Mouse (Mus musculus) heart, embryonic 12.5 days (tissue): ENCODE measurements around the gene Slc35b4. TPM values are rescaled to one million over a fixed set of nuclear protein-coding genes. Genes with fewer than 3 reads are reported as not detected.

Experiments used
- ATAC-seq: fragments of 200-750 bp; cut with Nextera tagmentation; 2 replicates; pipeline ENCODE4 v1.8.0; 2017; ENCODE audit warnings: moderate TSS enrichment, moderate library complexity; ENCODE audit not compliant: insufficient number of reproducible peaks, low FRiP score
- H3K27ac ChIP-seq: fragments of 300-500 bp; sonication (generic); 2 replicates; pipeline ENCODE4 v1.5.1; 2016; ENCODE audit warnings: mild to moderate bottlenecking, moderate library complexity; ENCODE audit not compliant: poor library complexity, severe bottlenecking
- H3K27me3 ChIP-seq: fragments of 300-500 bp; sonication (generic); replicated peaks from 2 replicates; pipeline ENCODE4 v1.6.1; 2016; ENCODE audit warnings: mild to moderate bottlenecking, moderate library complexity
- H3K36me3 ChIP-seq: fragments of 300-500 bp; sonication (generic); 2 replicates; pipeline ENCODE4 v1.6.1; 2016; ENCODE audit warnings: mild to moderate bottlenecking, moderate library complexity
- H3K4me1 ChIP-seq: fragments of 300-500 bp; sonication (generic); replicated peaks from 2 replicates; pipeline ENCODE4 v1.6.1; 2016; ENCODE audit warnings: mild to moderate bottlenecking
- H3K4me2 ChIP-seq: fragments of 300-500 bp; sonication (generic); 2 replicates; pipeline ENCODE4 v1.6.1; 2016; ENCODE audit warnings: mild to moderate bottlenecking, moderate library complexity
- H3K4me3 ChIP-seq: fragments of 300-500 bp; sonication (generic); 2 replicates; pipeline ENCODE4 v1.5.1; 2016; ENCODE audit warnings: mild to moderate bottlenecking
- H3K9ac ChIP-seq: fragments of 300-500 bp; sonication (generic); 2 replicates; pipeline ENCODE4 v1.6.1; 2016; ENCODE audit warnings: mild to moderate bottlenecking, moderate library complexity
- H3K9me3 ChIP-seq: fragments of 300-500 bp; sonication (generic); replicated peaks from 2 replicates; pipeline ENCODE4 v1.6.1; 2016; ENCODE audit warnings: mild to moderate bottlenecking, moderate library complexity
- WGBS: fragments of 180-500 bp; shearing (Covaris S2); methylation state at CpG from one replicate; pipeline ENCODE4 v1.1.7; 2016; 5-methylcytosine and 5-hydroxymethylcytosine counted together
- polyA plus RNA-seq: library from polyadenylated mRNA; unstranded; fragments of >200 nt; fragmentation: Nextera tagmentation; extraction: Ambion mirVana; gene quantifications from 2 replicates; pipeline ENCODE4 v1.2.1, GENCODE M21; 2016

Gene Slc35b4
- polyA plus RNA-seq, 1 experiment from 2014 or later, result 42.8 TPM

DNA sequence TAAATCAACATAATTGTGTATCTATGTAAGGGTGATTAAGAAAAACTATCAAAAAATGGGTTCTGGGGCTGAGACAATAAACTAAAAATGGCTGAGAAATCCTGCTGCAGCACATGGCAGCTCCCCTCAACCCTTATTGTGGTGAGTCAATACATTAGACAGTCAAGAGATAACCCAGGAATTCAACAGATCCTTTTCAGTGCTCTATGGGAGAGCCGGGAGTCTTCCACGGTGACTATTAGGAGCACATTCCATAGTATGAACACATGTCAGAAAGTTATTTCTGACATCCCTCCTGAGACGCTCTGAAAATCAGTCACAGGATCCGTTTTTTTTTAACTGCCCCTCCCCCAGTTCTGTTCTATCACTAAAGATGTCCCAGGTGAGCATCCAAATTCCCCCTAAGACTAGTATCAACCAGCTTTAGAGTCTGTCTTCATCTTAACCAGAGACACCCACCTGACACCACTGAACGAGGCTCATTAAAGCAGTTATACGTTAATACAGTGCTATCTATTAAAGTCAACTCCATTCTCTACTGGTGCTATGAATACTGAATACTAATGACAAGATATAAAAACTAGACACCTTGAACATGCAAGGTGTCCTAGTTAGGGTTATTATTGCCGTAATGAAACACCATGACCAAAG lies 5.9 kb downstream of the Slc35b4 start:
- H3K27ac ChIP-seq, result peak overlapping the region; percentile 59
- ATAC-seq, result no peak
- no peak overlapping the region for H3K4me3 ChIP-seq
- peaks cover 34% of the 10 kb centered on the region for H3K4me1 ChIP-seq
- H3K4me2 ChIP-seq, result no peak overlapping the region
- H3K36me3 ChIP-seq, result peaks cover 32% of the 10 kb centered on the region
- no peaks in the 10 kb centered on the region for H3K9me3 ChIP-seq
- WGBS, result 43% methylated on average over 7 of the region's 7 CpGs
- no peak overlapping the region for H3K9ac ChIP-seq
- H3K27me3 ChIP-seq, result no peaks in the 10 kb centered on the region

DNA sequence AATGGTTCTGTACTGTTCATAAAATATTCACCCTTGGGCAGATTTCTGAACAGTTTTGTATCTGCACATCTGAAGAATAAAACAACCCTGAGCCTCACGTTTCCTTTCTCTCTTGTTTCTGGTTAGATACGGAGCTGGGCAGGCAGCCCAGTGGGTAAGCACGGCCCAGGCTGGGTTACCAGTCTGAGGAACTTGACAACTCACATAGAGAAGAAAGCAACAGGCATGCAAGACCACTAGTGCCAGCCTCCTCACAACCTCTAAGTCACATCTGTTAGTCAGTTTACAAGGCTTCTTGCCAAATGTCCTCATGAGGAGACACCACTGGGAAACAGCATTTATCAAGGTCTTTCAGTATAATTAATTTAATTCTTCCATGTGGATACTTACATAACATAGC lies 8.1 kb downstream of the Slc35b4 start:
- WGBS, result 87% methylated on average over 3 of the region's 3 CpGs
- Histone ChIP-seq H3K27me3 (no peaks in the 10 kb centered on the region), H3K36me3 (peaks cover 47% of the 10 kb centered on the region), H3K9me3 (no peaks in the 10 kb centered on the region), H3K4me1 (peaks cover 27% of the 10 kb centered on the region), H3K4me2 (no peak overlapping the region), H3K9ac (no peak overlapping the region), H3K4me3 (no peak overlapping the region), H3K27ac (no peak overlapping the region)
- no peak for ATAC-seq

DNA sequence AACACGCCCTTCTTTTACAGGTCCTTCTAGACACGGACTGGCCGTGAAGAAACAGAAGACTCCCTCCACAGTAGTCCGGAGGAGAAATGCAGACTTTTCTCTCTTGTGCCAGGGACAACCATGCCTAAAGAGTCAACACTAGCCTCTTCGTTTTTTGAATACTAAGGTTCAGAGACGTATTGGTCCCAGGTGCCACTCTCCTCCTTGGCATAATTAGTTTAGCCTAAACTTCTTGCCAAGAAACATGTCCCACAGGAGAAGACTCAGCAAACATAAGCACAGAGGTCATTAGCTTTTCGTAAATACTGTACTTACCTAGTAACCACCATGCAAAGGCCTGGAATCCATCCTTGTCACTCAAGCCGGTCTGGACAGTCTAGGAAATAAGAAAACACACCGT lies 13.9 kb downstream of the Slc35b4 start:
- Histone ChIP-seq H3K4me3 (no peak overlapping the region), H3K4me1 (peaks cover 11% of the 10 kb centered on the region), H3K27ac (no peak overlapping the region), H3K36me3 (peaks cover 73% of the 10 kb centered on the region), H3K4me2 (no peak overlapping the region), H3K9ac (no peak overlapping the region), H3K9me3 (no peaks in the 10 kb centered on the region), H3K27me3 (no peaks in the 10 kb centered on the region)
- WGBS, result 78% methylated on average over 9 of the region's 9 CpGs
- no peak for ATAC-seq

DNA sequence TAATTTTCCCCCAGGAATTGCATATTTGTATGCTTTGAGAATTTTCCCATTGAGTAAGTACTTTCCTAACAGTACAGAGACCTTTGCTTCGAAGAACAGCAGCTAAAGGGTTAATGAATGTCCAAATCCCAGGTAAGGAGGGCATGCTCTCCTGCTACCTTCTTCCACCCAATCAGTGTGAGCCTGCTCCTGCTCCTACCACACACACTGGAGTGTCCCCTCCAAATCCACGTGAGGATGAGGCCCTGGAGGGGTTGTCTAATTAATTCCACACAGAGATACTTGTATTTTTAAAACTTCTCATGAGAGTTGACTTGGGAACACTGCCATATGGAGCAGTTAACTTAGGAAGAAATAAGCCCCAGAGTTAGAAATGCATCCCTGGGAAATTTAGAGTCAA lies 14.3 kb downstream of the Slc35b4 start:
- Histone ChIP-seq H3K4me3 (no peak overlapping the region), H3K9ac (no peak overlapping the region), H3K4me2 (no peak overlapping the region), H3K9me3 (no peaks in the 10 kb centered on the region), H3K27ac (no peak overlapping the region), H3K4me1 (peaks cover 11% of the 10 kb centered on the region), H3K36me3 (peaks cover 78% of the 10 kb centered on the region), H3K27me3 (no peaks in the 10 kb centered on the region)
- 80% methylated on average over 2 of the region's 2 CpGs for WGBS
- ATAC-seq, result no peak

DNA sequence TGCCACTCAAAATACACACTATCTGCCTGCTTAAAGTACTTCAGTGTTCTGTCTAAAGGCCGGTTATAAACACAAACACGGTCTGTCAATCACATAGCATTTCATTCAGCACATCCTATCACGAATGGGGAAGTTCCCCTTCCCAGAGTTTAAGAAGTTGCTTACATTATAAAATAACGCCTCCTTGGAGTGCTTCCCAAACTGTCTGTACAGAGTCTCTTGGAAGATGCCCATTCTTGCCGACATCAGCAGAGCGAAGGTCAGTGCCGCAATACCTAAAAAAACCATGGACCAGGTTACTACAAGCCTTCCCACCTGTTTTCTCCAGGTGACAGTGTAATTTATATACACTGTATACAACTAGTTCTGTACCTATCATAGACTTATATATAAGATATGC lies 15.4 kb downstream of the Slc35b4 start:
- Histone ChIP-seq H3K9me3 (no peaks in the 10 kb centered on the region), H3K4me2 (no peak overlapping the region), H3K36me3 (peaks cover 77% of the 10 kb centered on the region), H3K4me1 (peaks cover 19% of the 10 kb centered on the region), H3K4me3 (no peak overlapping the region), H3K27ac (no peak overlapping the region), H3K9ac (no peak overlapping the region), H3K27me3 (no peaks in the 10 kb centered on the region)
- ATAC-seq, result no peak
- WGBS, result 92% methylated on average over 7 of the region's 7 CpGs

DNA sequence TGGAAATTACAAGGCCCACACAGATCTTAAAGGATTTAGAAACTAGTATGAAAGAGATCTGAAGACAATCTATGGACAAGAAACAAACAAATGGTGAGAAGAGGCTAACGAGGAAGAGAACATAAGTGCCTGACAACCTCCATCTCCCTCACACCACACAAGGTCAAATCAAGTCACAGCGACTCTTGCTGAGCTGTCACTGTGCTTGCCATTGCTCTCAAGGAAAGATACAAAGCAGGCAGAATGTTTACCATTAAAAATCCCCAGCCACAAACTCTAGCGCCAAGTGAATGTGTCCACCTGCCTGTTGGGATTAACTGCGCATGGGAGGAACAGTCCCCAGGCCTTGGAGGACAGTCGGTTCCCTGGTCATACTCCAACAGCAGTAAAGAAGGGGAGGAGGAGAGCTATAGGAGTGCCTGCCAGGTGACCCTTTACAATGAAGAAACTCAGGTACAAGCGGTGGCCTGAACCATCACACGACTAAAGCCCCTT lies 16.0 kb downstream of the Slc35b4 start:
- no peak overlapping the region for H3K4me2 ChIP-seq
- H3K27ac ChIP-seq, result no peak overlapping the region
- H3K9me3 ChIP-seq, result no peaks in the 10 kb centered on the region
- H3K36me3 ChIP-seq, result peaks cover 70% of the 10 kb centered on the region
- ATAC-seq, result no peak
- no peak overlapping the region for H3K9ac ChIP-seq
- WGBS, result 79% methylated on average over 7 of the region's 7 CpGs
- peaks cover 24% of the 10 kb centered on the region for H3K4me1 ChIP-seq
- H3K27me3 ChIP-seq, result no peaks in the 10 kb centered on the region
- H3K4me3 ChIP-seq, result no peak overlapping the region

DNA sequence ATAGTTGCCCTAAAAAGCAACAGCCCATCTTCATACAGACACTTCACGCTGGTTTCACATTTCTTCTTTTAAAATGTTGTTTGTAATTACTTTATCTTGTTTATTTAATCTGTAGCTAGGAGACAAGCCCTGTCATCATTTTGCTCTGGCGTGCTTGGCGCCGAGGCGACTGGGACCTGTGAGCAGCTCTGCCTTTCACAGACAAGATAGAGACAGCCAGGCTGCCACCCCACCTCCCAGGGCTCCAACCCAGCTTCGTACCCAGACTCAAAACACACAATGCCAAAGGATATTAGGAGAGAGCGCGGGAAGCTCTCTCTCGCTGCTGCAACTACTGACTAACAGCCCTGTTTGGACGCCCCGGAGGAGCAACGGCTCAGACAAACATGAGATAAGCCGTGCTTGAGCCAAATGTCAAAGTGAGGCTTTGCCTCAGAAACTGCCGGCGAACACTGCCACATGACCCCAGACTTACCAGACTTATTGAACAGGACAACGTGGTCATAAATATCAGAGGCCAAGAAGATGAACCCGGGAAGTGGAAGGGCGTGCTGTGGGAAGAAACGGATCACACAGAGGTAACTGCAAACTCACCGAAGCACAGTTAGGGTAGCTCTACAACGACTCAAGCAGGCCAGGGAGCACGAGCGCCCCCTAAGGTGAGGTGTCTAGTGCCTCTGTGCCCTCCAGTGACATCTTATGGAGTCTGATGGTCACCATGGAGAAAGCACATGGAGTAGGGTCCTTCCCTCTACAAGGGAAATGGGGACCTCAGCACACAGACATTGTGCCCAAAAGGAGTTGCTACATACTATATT lies 16.7 kb downstream of the Slc35b4 start:
- Histone ChIP-seq H3K27me3 (no peaks in the 10 kb centered on the region), H3K4me3 (no peak overlapping the region), H3K9ac (no peak overlapping the region), H3K36me3 (peaks cover 64% of the 10 kb centered on the region), H3K27ac (no peak overlapping the region), H3K4me2 (no peak overlapping the region), H3K9me3 (no peaks in the 10 kb centered on the region), H3K4me1 (peaks cover 29% of the 10 kb centered on the region)
- 46% methylated on average over 23 of the region's 23 CpGs for WGBS
- ATAC-seq, result no peak

DNA sequence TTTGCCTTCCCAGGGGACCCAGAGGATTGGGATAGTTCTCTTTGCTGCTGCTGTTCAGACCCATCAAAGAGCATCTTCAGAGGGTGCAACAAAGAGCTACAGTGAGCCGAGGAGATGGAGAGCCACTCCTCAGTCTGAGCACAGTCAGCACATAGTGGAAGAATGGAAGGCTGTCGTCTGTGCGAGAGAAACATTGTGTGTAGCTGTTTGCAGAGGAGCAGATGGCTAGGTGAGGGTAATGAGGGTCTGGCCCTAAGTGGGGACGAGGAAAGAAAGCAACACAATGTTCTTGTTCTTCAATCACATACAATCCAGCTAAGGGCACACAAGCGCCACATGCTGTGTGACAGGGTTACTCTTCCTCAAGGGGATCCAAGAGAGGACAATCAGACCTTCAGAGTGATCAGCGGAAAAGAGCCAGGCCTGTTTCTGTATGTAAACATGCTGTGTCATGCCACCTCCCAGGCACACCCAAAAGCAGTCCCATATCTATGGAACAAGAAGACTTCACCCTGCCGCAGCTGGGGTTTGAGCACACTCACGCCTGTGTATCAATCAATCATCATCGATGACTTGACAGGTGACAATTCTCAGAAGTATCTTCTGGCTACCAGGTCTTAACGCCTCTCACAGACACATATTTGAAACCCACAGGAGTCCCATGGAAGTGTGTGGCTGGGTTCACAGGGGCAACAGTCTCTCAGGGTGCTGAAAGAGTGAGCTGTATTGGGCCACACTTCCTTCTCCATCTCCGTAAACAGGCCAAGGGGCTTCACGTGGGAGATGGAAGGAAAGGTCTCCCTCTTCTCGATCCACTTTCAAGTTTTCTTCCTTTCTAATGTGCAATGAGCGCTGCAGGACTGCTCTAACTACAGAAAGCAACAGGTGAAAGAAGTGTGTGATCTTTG lies 19.8 kb downstream of the Slc35b4 start:
- Histone ChIP-seq H3K4me2 (no peak overlapping the region), H3K9me3 (no peaks in the 10 kb centered on the region), H3K36me3 (peaks cover 48% of the 10 kb centered on the region), H3K9ac (0 out of 2 replicates have a peak overlapping the region, but pooled peaks have one; percentile 22), H3K27ac (peak overlapping the region; percentile 3; the same call in 1 of the 2 replicates), H3K4me1 (peaks cover 44% of the 10 kb centered on the region), H3K27me3 (no peaks in the 10 kb centered on the region), H3K4me3 (no peak overlapping the region)
- WGBS, result 75% methylated on average over 14 of the region's 14 CpGs
- peak; percentile 90 for ATAC-seq

DNA sequence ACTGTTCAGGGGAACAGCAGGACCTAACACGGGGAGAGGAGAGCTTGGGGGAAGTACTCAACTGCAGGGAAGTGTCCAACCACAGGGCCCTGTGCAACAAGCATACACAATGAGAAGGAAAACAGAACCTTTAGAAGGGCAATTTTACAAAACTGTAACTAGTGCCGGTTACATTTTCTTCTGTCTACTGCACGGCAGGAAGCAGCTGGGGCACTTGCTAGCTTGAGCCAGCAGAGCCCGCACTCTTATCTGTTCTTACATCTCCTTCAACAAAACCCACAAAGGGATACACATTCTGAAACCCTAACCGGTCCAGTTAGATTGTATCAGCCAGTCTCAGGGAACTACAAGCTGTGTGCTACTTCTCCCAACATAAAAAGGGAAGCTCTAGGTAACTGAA lies 20.9 kb downstream of the Slc35b4 start:
- H3K36me3 ChIP-seq, result peaks cover 43% of the 10 kb centered on the region
- no peaks in the 10 kb centered on the region for H3K9me3 ChIP-seq
- no peak overlapping the region for H3K4me3 ChIP-seq
- H3K27ac ChIP-seq, result no peak overlapping the region
- WGBS, result 46% methylated on average over 5 of the region's 5 CpGs
- no peaks in the 10 kb centered on the region for H3K27me3 ChIP-seq
- no peak overlapping the region for H3K9ac ChIP-seq
- H3K4me1 ChIP-seq, result peaks cover 43% of the 10 kb centered on the region
- H3K4me2 ChIP-seq, result no peak overlapping the region
- ATAC-seq, result no peak

DNA sequence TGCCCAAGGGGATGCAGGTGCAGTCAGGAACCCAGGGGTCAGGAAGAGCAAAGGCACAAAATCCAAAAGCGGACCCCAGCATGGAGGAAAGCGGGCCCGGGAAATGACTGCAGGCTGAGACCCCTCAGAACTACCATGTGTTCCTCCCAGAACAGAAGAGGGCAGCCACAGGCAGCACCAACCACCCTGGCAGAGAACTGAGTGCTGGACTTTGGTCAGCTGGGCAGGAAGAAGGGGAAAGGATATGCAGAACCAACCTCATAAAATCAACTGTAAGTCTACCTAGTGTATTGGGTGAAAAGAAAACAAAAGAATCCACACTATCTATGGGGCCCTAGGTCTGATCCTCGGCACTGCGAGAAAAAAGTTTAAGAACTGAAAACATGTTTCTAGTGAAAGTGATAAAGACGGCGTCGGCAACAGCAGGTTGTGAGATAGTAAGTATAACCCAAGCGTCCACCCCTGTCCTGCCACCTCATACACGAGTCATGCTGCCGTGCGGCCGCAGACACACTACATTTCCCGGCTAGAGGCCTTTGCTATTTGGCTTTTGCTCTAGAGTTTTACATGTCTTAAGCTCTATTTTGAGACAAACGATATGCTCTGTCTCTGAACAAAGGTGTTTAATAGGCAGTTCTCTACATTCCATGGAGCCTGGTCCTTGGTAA lies 21.6 kb downstream of the Slc35b4 start:
- peaks cover 37% of the 10 kb centered on the region for H3K4me1 ChIP-seq
- 52% methylated on average over 15 of the region's 15 CpGs for WGBS
- no peaks in the 10 kb centered on the region for H3K9me3 ChIP-seq
- ATAC-seq, result peak; percentile 73
- peak overlapping the region; percentile 33; the same call in 1 of the 2 replicates for H3K4me2 ChIP-seq
- no peak overlapping the region for H3K9ac ChIP-seq
- H3K27ac ChIP-seq, result peak overlapping the region; percentile 15
- H3K36me3 ChIP-seq, result peaks cover 35% of the 10 kb centered on the region
- no peak overlapping the region for H3K4me3 ChIP-seq
- H3K27me3 ChIP-seq, result no peaks in the 10 kb centered on the region
